Mouse (Mus musculus) lung, postnatal 0 days (tissue): Measurements from ENCODE around the gene Il1rn. TPM values are rescaled to one million over a fixed set of nuclear protein-coding genes. Genes with fewer than 3 reads are reported as not detected.
A peak's percentile ranks its signal among the peaks of the same experiment; 100 is the strongest.

Experiments used
- ATAC-seq: fragments of 200-750 bp; cut with Nextera tagmentation; 2 replicates; pipeline ENCODE4 v1.8.0; 2017; ENCODE audit warnings: moderate library complexity
- DNase-seq: peaks from one replicate; pipeline ENCODE4 v3.0.0-alpha.2; 2016; ENCODE audit warnings: low spot score
- H3K27ac ChIP-seq: fragments of 300-500 bp; sonication (generic); 2 replicates; pipeline ENCODE4 v1.5.1; 2014; ENCODE audit warnings: antibody characterized with exemption, mild to moderate bottlenecking, low read length, mixed read lengths
- H3K27me3 ChIP-seq: fragments of 300-500 bp; sonication (generic); replicated peaks from 2 replicates; pipeline ENCODE4 v1.6.1; 2014; ENCODE audit warnings: low read length, mixed read lengths; ENCODE audit not compliant: insufficient read depth
- H3K36me3 ChIP-seq: fragments of 300-500 bp; sonication (generic); 2 replicates; pipeline ENCODE4 v1.6.1; 2014; ENCODE audit warnings: low read length, mixed read lengths; ENCODE audit not compliant: insufficient read depth
- H3K4me1 ChIP-seq: fragments of 300-500 bp; sonication (generic); 2 replicates; pipeline ENCODE4 v1.6.1; 2014; ENCODE audit warnings: antibody characterized with exemption, low read depth, low read length, mixed read lengths; ENCODE audit not compliant: insufficient read depth
- H3K4me2 ChIP-seq: fragments of 300-500 bp; sonication (generic); replicated peaks from 2 replicates; pipeline ENCODE4 v1.6.1; 2014; ENCODE audit warnings: low read depth, mild to moderate bottlenecking, low read length, moderate library complexity, mixed read lengths
- H3K4me3 ChIP-seq: fragments of 300-500 bp; sonication (generic); 2 replicates; pipeline ENCODE4 v1.5.1; 2014; ENCODE audit warnings: low read depth, low read length
- H3K9ac ChIP-seq: fragments of 300-500 bp; sonication (generic); replicated peaks from 2 replicates; pipeline ENCODE4 v1.6.1; 2014; ENCODE audit warnings: low read depth, mild to moderate bottlenecking
- H3K9me3 ChIP-seq: fragments of 300-500 bp; sonication (generic); 2 replicates; pipeline ENCODE4 v1.6.1; 2016; ENCODE audit warnings: low read length, mixed read lengths
- CTCF ChIP-seq: IDR thresholded peaks from 2 replicates; pipeline ENCODE4 v1.5.1; 2016; ENCODE audit warnings: antibody characterized with exemption, mild to moderate bottlenecking
- EP300 ChIP-seq: IDR thresholded peaks from 2 replicates; pipeline ENCODE4 v1.6.1; 2016; ENCODE audit warnings: antibody characterized with exemption, mild to moderate bottlenecking, control low read depth
- WGBS: fragments of 180-500 bp; shearing (Covaris S2); extraction: QIAGEN DNeasy Blood & Tissue Kit; methylation state at CpG from one replicate; pipeline ENCODE4 v1.1.7; 2014; 5-methylcytosine and 5-hydroxymethylcytosine counted together
- polyA plus RNA-seq: library from polyadenylated mRNA; unstranded; fragments of >200 nt; fragmentation: Nextera tagmentation; extraction: Ambion mirVana; gene quantifications from 2 replicates; pipeline ENCODE4 v1.2.1, GENCODE M21; 2015

Il1rn gene
- polyA plus RNA-seq, 1 experiment from 2014 or later, result 9.0 TPM

DNA sequence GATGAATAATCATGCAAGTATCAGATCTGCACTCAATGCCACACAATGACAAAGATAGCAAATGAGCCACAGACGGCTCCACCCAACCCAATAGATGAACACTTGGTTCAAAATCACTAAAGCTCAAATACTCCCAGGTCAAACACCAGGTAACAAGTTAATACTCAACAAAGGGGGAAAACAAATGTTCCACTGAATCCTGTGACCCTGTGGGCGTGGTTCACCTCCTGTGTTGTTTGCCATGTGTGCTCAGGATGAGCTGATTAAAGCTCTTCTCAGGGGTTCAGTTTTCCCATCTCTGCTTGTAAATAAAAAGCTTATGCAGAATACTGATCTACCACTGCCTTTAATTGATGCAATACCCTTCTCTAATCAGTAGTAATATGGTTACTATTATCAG lies 14.5 kb downstream of the Il1rn start:
- WGBS, result 76% methylated on average over 2 of the region's 2 CpGs
- H3K4me1 ChIP-seq, result no peaks in the 10 kb centered on the region
- TF ChIP-seq CTCF (no peak), EP300 (no peak)
- H3K27ac ChIP-seq, result no peak overlapping the region
- no peaks in the 10 kb centered on the region for H3K9me3 ChIP-seq
- H3K36me3 ChIP-seq, result no peaks in the 10 kb centered on the region
- no peaks in the 10 kb centered on the region for H3K27me3 ChIP-seq
- DNase-seq (no peak), ATAC-seq (no peak)
- no peak overlapping the region for H3K4me3 ChIP-seq
- no peak overlapping the region for H3K4me2 ChIP-seq
- H3K9ac ChIP-seq, result no peak overlapping the region

DNA sequence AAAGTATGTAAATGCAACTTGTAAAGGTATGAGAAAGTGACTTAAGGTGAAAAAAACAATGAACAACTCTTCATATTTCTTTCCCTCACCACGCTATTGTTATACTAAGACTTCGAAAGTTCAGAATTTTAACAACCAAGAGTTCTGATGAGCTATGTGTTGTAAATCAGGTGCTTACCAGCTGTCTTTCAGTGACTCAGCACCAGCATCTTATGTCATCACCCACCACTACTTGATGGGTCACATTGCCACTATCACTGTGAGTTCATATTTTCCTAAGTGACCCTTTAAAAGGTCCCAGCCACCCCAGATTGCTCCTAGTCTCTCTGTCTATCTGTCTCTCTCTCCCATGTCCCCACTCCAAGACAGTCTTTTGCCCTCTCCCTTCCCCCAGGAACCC lies 16.4 kb downstream of the Il1rn start:
- ATAC-seq (no peak), DNase-seq (no peak)
- no peak overlapping the region for H3K27ac ChIP-seq

DNA sequence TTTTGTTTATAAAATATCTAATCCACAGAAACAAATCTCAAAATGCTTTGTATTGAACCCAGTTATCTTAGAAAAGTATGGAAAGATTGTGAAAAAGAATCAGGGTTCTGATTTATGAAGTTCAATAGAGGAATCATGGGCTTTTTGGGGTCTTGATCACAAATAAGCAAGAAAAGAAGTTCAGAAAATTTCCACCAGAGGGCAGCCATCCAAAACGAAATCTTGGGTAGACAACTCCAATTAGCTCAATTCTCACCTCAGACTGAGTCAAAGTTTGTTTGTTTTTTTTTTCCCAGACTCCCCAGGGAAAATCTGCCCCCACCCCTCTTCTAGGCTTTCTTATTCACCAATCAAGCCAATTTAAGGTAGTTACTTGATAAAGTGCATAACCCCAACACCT lies 21.0 kb downstream of the Il1rn start:
- no peak overlapping the region for H3K9ac ChIP-seq

More for the DNA sequence above, 16.4 kb downstream of the Il1rn start:
- H3K4me2 ChIP-seq, result no peak overlapping the region
- no peaks in the 10 kb centered on the region for H3K36me3 ChIP-seq
- H3K27me3 ChIP-seq, result no peaks in the 10 kb centered on the region
- no peak for TF ChIP-seq EP300
- no peak for TF ChIP-seq CTCF
- H3K9ac ChIP-seq, result no peak overlapping the region
- H3K4me1 ChIP-seq, result no peaks in the 10 kb centered on the region
- H3K9me3 ChIP-seq, result no peaks in the 10 kb centered on the region
- no peak overlapping the region for H3K4me3 ChIP-seq
- 89% methylated on average over 2 of the region's 2 CpGs for WGBS

DNA sequence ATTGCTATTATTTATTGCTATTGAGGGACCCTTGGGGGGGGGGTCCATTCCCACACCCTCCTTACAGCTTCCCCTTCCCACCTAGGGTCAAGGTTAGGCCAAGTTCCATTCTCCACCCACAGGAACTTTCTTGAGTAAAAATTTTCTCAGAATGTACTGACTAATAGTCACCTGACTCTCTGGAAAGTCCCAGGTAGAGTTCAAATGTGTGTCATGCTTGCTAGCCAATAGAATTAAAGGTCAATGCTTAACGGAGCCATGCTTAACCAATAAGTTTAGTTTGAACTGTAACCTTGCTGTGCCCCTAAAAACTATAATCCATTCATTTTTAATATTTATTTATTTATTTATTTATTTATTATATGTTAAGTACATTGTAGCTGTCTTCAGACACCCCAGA lies 22.7 kb downstream of the Il1rn start:
- no peak overlapping the region for H3K4me2 ChIP-seq
- no peak overlapping the region for H3K9ac ChIP-seq
- no peaks in the 10 kb centered on the region for H3K9me3 ChIP-seq
- TF ChIP-seq EP300, result no peak
- H3K27me3 ChIP-seq, result no peaks in the 10 kb centered on the region
- no peak overlapping the region for H3K4me3 ChIP-seq
- 85% methylated on average over 1 of the region's 1 CpGs for WGBS
- no peak overlapping the region for H3K27ac ChIP-seq
- DNase-seq, result no peak
- no peaks in the 10 kb centered on the region for H3K36me3 ChIP-seq
- ATAC-seq, result no peak
- H3K4me1 ChIP-seq, result no peaks in the 10 kb centered on the region

More for the DNA sequence above, 21.0 kb downstream of the Il1rn start:
- H3K4me3 ChIP-seq, result no peak overlapping the region
- TF ChIP-seq CTCF (peak; percentile 61), EP300 (no peak)
- H3K9me3 ChIP-seq, result no peaks in the 10 kb centered on the region
- 9% methylated on average over 1 of the region's 1 CpGs for WGBS
- H3K27ac ChIP-seq, result no peak overlapping the region
- no peak overlapping the region for H3K4me2 ChIP-seq
- DNase-seq (no peak), ATAC-seq (no peak)
- no peaks in the 10 kb centered on the region for H3K36me3 ChIP-seq
- no peaks in the 10 kb centered on the region for H3K27me3 ChIP-seq
- H3K4me1 ChIP-seq, result no peaks in the 10 kb centered on the region

DNA sequence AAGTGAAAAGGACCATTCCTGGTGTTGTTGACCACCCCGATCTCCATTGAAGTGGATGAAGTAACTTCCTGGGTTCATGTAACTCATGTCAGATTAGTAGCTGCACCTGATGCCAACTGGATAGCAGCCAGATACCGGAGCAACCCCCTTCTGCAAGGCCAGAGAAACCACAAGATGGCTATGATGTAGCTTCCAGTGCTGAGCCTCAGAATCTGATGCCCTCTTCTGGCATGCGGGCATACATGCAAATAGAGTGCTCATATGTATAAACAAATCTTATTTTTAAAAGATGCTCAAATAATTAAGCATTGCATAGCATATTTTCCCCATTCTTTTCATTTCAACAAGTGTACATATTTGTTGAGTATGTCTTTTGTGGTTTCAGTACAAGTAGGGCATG lies 27.2 kb downstream of the Il1rn start:
- peak; percentile 27 for DNase-seq
- no peaks in the 10 kb centered on the region for H3K36me3 ChIP-seq
- ATAC-seq, result no peak
- no peaks in the 10 kb centered on the region for H3K9me3 ChIP-seq
- WGBS, result 44% methylated on average over 3 of the region's 3 CpGs
- TF ChIP-seq EP300 (no peak), CTCF (peak; percentile 28)
- H3K27me3 ChIP-seq, result no peaks in the 10 kb centered on the region
- H3K9ac ChIP-seq, result no peak overlapping the region
- no peak overlapping the region for H3K4me3 ChIP-seq
- peaks cover 7% of the 10 kb centered on the region; the same call in 1 of the 2 replicates for H3K4me1 ChIP-seq
- H3K27ac ChIP-seq, result no peak overlapping the region
- no peak overlapping the region for H3K4me2 ChIP-seq

DNA sequence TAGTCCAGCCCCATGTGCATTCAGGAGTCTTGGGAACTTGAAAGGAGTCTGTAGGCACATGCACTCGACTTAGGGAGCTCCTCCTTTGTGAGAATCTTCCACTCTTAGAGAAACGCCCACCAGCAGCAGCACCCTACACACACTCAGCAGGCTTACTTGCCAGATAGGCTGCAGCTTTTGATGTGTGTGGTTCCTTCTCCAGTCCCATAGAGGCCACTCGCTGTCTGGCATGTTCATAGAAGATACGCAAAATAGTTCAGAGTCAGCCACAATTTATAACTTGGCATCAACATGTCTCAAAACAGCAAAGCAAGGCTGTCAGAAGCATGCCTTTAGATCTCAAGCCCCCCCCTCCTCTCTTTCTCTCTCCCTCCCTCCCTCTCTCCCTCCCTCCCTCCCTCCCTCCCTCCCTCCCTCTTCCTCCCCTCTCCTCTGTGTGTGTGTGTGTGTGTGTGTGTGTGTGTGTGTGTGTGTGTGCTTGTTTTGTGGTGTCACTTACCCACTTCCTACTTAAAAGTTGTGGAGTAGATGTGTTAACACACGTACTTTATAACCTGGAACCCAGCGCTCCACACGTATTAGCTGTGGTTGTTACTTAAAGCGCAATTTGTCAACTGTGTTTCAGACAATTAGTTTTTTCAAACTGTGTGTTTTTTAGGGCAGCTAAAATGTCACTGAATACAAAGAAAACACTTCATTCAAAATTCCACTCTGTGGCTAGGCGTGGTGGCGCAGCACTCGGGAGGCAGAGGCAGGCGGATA lies 29.7 kb downstream of the Il1rn start:
- no peak overlapping the region for H3K9ac ChIP-seq
- H3K27ac ChIP-seq, result no peak overlapping the region
- 61% methylated on average over 12 of the region's 12 CpGs for WGBS
- H3K36me3 ChIP-seq, result no peaks in the 10 kb centered on the region
- ATAC-seq, result no peak
- no peak for DNase-seq
- no peak overlapping the region for H3K4me3 ChIP-seq
- no peaks in the 10 kb centered on the region for H3K9me3 ChIP-seq
- no peak for TF ChIP-seq CTCF
- no peak for TF ChIP-seq EP300
- H3K4me1 ChIP-seq, result peaks cover 7% of the 10 kb centered on the region; the same call in 1 of the 2 replicates
- no peaks in the 10 kb centered on the region for H3K27me3 ChIP-seq
- no peak overlapping the region for H3K4me2 ChIP-seq
